Mouse (Mus musculus) kidney, embryonic 15.5 days (tissue): ENCODE measurements around the gene Arhgap31. TPM values are rescaled to one million over a fixed set of nuclear protein-coding genes. Genes with fewer than 3 reads are reported as not detected.

ENCODE experiments used
- ATAC-seq: fragments of 200-750 bp; cut with Nextera tagmentation; replicated peaks from 2 replicates; pipeline ENCODE4 v1.8.0; 2017; ENCODE audit warnings: moderate TSS enrichment; ENCODE audit not compliant: low FRiP score
- H3K27ac ChIP-seq: fragments of 300-500 bp; sonication (generic); 2 replicates; pipeline ENCODE4 v1.5.1; 2015; ENCODE audit warnings: mild to moderate bottlenecking, inconsistent platforms
- H3K27me3 ChIP-seq: fragments of 300-500 bp; sonication (generic); 2 replicates; pipeline ENCODE4 v1.6.1; 2015; ENCODE audit warnings: inconsistent platforms
- H3K36me3 ChIP-seq: fragments of 300-500 bp; sonication (generic); 2 replicates; pipeline ENCODE4 v1.6.1; 2015; ENCODE audit warnings: inconsistent platforms
- H3K4me1 ChIP-seq: fragments of 300-500 bp; sonication (generic); 2 replicates; pipeline ENCODE4 v1.6.1; 2015; ENCODE audit warnings: inconsistent platforms
- H3K4me2 ChIP-seq: fragments of 300-500 bp; sonication (generic); 2 replicates; pipeline ENCODE4 v1.6.1; 2015; ENCODE audit warnings: moderate library complexity, mild to moderate bottlenecking, inconsistent platforms
- H3K4me3 ChIP-seq: fragments of 300-500 bp; sonication (generic); replicated peaks from 2 replicates; pipeline ENCODE4 v1.5.1; 2015; ENCODE audit warnings: mild to moderate bottlenecking, inconsistent platforms
- H3K9ac ChIP-seq: fragments of 300-500 bp; sonication (generic); 2 replicates; pipeline ENCODE4 v1.6.1; 2015; ENCODE audit warnings: mild to moderate bottlenecking, inconsistent platforms
- H3K9me3 ChIP-seq: fragments of 300-500 bp; sonication (generic); replicated peaks from 2 replicates; pipeline ENCODE4 v1.6.1; 2016; ENCODE audit warnings: inconsistent platforms
- WGBS: fragments of 180-500 bp; shearing (Covaris S2); methylation state at CpG from one replicate; pipeline ENCODE4 v1.1.7; 2015; ENCODE audit warnings: mixed read lengths; 5-methylcytosine and 5-hydroxymethylcytosine counted together
- polyA plus RNA-seq: library from polyadenylated mRNA; unstranded; fragments of >200 nt; fragmentation: Nextera tagmentation; extraction: Ambion mirVana; gene quantifications from 2 replicates; pipeline ENCODE4 v1.2.1, GENCODE M21; 2015

Arhgap31 gene
- polyA plus RNA-seq, 1 experiment from 2014 or later = 12.6 TPM

- ATAC-seq = no peak
- 82% methylated on average over 12 of the region's 12 CpGs for WGBS
- H3K27me3 ChIP-seq = no peaks in the 10 kb centered on the region
- peaks cover 43% of the 10 kb centered on the region for H3K36me3 ChIP-seq
- no peak overlapping the region for H3K4me2 ChIP-seq
- no peak overlapping the region for H3K4me3 ChIP-seq
- H3K9me3 ChIP-seq = peaks cover 3% of the 10 kb centered on the region; the same call in 1 of the 2 replicates
- no peak overlapping the region for H3K27ac ChIP-seq
- H3K4me1 ChIP-seq = no peaks in the 10 kb centered on the region
- no peak overlapping the region for H3K9ac ChIP-seq
Observed at GRCm38 (mm10) chr16:38608687-38609086, 104.4 kb downstream of the Arhgap31 start.

- Histone ChIP-seq H3K9ac (no peak overlapping the region), H3K4me3 (no peak overlapping the region), H3K27me3 (no peaks in the 10 kb centered on the region), H3K36me3 (peaks cover 55% of the 10 kb centered on the region), H3K4me2 (no peak overlapping the region), H3K27ac (no peak overlapping the region), H3K9me3 (peaks cover 3% of the 10 kb centered on the region; the same call in 1 of the 2 replicates), H3K4me1 (no peaks in the 10 kb centered on the region)
- ATAC-seq = no peak
- 88% methylated on average over 7 of the region's 7 CpGs for WGBS
Observed at GRCm38 (mm10) chr16:38606509-38606908, 106.6 kb downstream of the Arhgap31 start.

GRCm38 (mm10) chr16:38602989-38603804 lies 109.9 kb downstream of the Arhgap31 start:
- H3K4me2 ChIP-seq = peak overlapping the region; percentile 14; the same call in 1 of the 2 replicates
- H3K36me3 ChIP-seq = peaks cover 31% of the 10 kb centered on the region
- H3K4me3 ChIP-seq = no peak overlapping the region
- H3K27ac ChIP-seq = no peak overlapping the region
- H3K4me1 ChIP-seq = no peaks in the 10 kb centered on the region
- no peaks in the 10 kb centered on the region for H3K9me3 ChIP-seq
- 60% methylated on average over 11 of the region's 11 CpGs for WGBS
- peak; percentile 55; the same call in 1 of the 2 replicates for ATAC-seq
- no peak overlapping the region for H3K9ac ChIP-seq
- no peaks in the 10 kb centered on the region for H3K27me3 ChIP-seq

GRCm38 (mm10) chr16:38598986-38599680 lies 113.9 kb downstream of the Arhgap31 start:
- no peak overlapping the region for H3K9ac ChIP-seq
- H3K4me3 ChIP-seq = no peak overlapping the region
- WGBS = 39% methylated on average over 11 of the region's 11 CpGs
- no peak overlapping the region for H3K27ac ChIP-seq
- H3K27me3 ChIP-seq = no peaks in the 10 kb centered on the region
- no peak for ATAC-seq
- H3K4me2 ChIP-seq = no peak overlapping the region
- H3K36me3 ChIP-seq = peaks cover 23% of the 10 kb centered on the region
- H3K4me1 ChIP-seq = no peaks in the 10 kb centered on the region
- H3K9me3 ChIP-seq = no peaks in the 10 kb centered on the region

- no peak overlapping the region for H3K9ac ChIP-seq
- H3K4me3 ChIP-seq = no peak overlapping the region
- H3K4me2 ChIP-seq = no peak overlapping the region
- ATAC-seq = no peak
- H3K27ac ChIP-seq = no peak overlapping the region
- H3K36me3 ChIP-seq = peaks cover 30% of the 10 kb centered on the region
- no peaks in the 10 kb centered on the region for H3K27me3 ChIP-seq
- no peaks in the 10 kb centered on the region for H3K9me3 ChIP-seq
- WGBS = 84% methylated on average over 2 of the region's 2 CpGs
- H3K4me1 ChIP-seq = no peaks in the 10 kb centered on the region
Observed at GRCm38 (mm10) chr16:38596651-38597050, 116.4 kb downstream of the Arhgap31 start.

- no peak overlapping the region for H3K4me2 ChIP-seq
- no peak overlapping the region for H3K27ac ChIP-seq
- no peak overlapping the region for H3K9ac ChIP-seq
- 89% methylated on average over 2 of the region's 2 CpGs for WGBS
- ATAC-seq = no peak
- H3K4me1 ChIP-seq = no peaks in the 10 kb centered on the region
- H3K9me3 ChIP-seq = no peaks in the 10 kb centered on the region
- peaks cover 35% of the 10 kb centered on the region for H3K36me3 ChIP-seq
- H3K4me3 ChIP-seq = no peak overlapping the region
- no peaks in the 10 kb centered on the region for H3K27me3 ChIP-seq
Observed at GRCm38 (mm10) chr16:38596099-38596498, 117.0 kb downstream of the Arhgap31 start.

GRCm38 (mm10) chr16:38594435-38594834 lies 118.6 kb downstream of the Arhgap31 start:
- no peaks in the 10 kb centered on the region for H3K9me3 ChIP-seq
- no peak overlapping the region for H3K4me3 ChIP-seq
- no peak overlapping the region for H3K27ac ChIP-seq
- H3K4me2 ChIP-seq = no peak overlapping the region
- no peak overlapping the region for H3K9ac ChIP-seq
- ATAC-seq = no peak
- H3K36me3 ChIP-seq = peaks cover 47% of the 10 kb centered on the region
- H3K4me1 ChIP-seq = no peaks in the 10 kb centered on the region
- 89% methylated on average over 1 of the region's 1 CpGs for WGBS
- H3K27me3 ChIP-seq = no peaks in the 10 kb centered on the region

- H3K27me3 ChIP-seq = no peaks in the 10 kb centered on the region
- no peaks in the 10 kb centered on the region for H3K9me3 ChIP-seq
- no peaks in the 10 kb centered on the region for H3K4me1 ChIP-seq
- H3K4me2 ChIP-seq = no peak overlapping the region
- WGBS = 95% methylated on average over 4 of the region's 4 CpGs
- H3K27ac ChIP-seq = no peak overlapping the region
- no peak overlapping the region for H3K9ac ChIP-seq
- no peak overlapping the region for H3K4me3 ChIP-seq
- no peak for ATAC-seq
- peaks cover 62% of the 10 kb centered on the region for H3K36me3 ChIP-seq
Observed at GRCm38 (mm10) chr16:38592946-38593345, 120.1 kb downstream of the Arhgap31 start.

- H3K4me2 ChIP-seq = no peak overlapping the region
- no peaks in the 10 kb centered on the region for H3K9me3 ChIP-seq
- H3K4me1 ChIP-seq = no peaks in the 10 kb centered on the region
- WGBS = 85% methylated on average over 12 of the region's 12 CpGs
- H3K27ac ChIP-seq = no peak overlapping the region
- ATAC-seq = no peak
- no peak overlapping the region for H3K4me3 ChIP-seq
- H3K36me3 ChIP-seq = peaks cover 70% of the 10 kb centered on the region
- no peak overlapping the region for H3K9ac ChIP-seq
- H3K27me3 ChIP-seq = no peaks in the 10 kb centered on the region
Observed at GRCm38 (mm10) chr16:38592026-38592678, 120.9 kb downstream of the Arhgap31 start.

- Histone ChIP-seq H3K27ac (no peak overlapping the region), H3K9me3 (no peaks in the 10 kb centered on the region), H3K27me3 (no peaks in the 10 kb centered on the region), H3K4me2 (no peak overlapping the region), H3K4me3 (no peak overlapping the region), H3K4me1 (no peaks in the 10 kb centered on the region), H3K36me3 (peaks cover 76% of the 10 kb centered on the region), H3K9ac (no peak overlapping the region)
- no peak for ATAC-seq
- WGBS = 59% methylated on average over 3 of the region's 3 CpGs
Observed at GRCm38 (mm10) chr16:38591506-38591905, 121.6 kb downstream of the Arhgap31 start.

- H3K27ac ChIP-seq = no peak overlapping the region
- H3K4me1 ChIP-seq = no peaks in the 10 kb centered on the region
- no peak overlapping the region for H3K9ac ChIP-seq
- no peak overlapping the region for H3K4me3 ChIP-seq
- H3K36me3 ChIP-seq = peaks cover 94% of the 10 kb centered on the region
- ATAC-seq = no peak
- no peaks in the 10 kb centered on the region for H3K27me3 ChIP-seq
- WGBS = 92% methylated on average over 4 of the region's 4 CpGs
- no peak overlapping the region for H3K4me2 ChIP-seq
- no peaks in the 10 kb centered on the region for H3K9me3 ChIP-seq
Observed at GRCm38 (mm10) chr16:38587572-38587971, 125.5 kb downstream of the Arhgap31 start.

- Histone ChIP-seq H3K4me3 (no peak overlapping the region), H3K27me3 (no peaks in the 10 kb centered on the region), H3K4me1 (no peaks in the 10 kb centered on the region), H3K4me2 (no peak overlapping the region), H3K27ac (no peak overlapping the region), H3K9me3 (no peaks in the 10 kb centered on the region), H3K9ac (no peak overlapping the region), H3K36me3 (peaks cover 94% of the 10 kb centered on the region)
- no peak for ATAC-seq
- 91% methylated on average over 5 of the region's 5 CpGs for WGBS
Observed at GRCm38 (mm10) chr16:38587163-38587562, 125.9 kb downstream of the Arhgap31 start.
